ENCODE assay signal across 29 mouse cellular contexts in genomic region chr10:84940356-84940755, GRCm38 (mm10).
"Had no signal": no experiment of that assay in that cellular context is flagged by ENCODE, and none has a peak within 500 bp of the region (broad histone marks: within the 10 kb centered on the region; RNA-seq: fewer than 3 reads in every experiment).

No protein-coding gene starts in this region.

- H3K4me3 ChIP-seq: heart, embryonic 12.5 days; heart, embryonic 13.5 days; heart, embryonic 15.5 days; hindbrain, embryonic 10.5 days; hindbrain, embryonic 12.5 days; hindbrain, embryonic 13.5 days; hindbrain, embryonic 15.5 days; intestine, embryonic 15.5 days; kidney, embryonic 15.5 days; layer of hippocampus, adult 2 months; left cerebral cortex, adult 2 months had no signal

- H3K27ac ChIP-seq: heart, embryonic 13.5 days; heart, embryonic 15.5 days; hindbrain, embryonic 10.5 days; hindbrain, embryonic 12.5 days; hindbrain, embryonic 13.5 days; hindbrain, embryonic 14.5 days; hindbrain, embryonic 15.5 days; hindbrain, postnatal 0 days; intestine, embryonic 15.5 days; kidney, embryonic 15.5 days; kidney, postnatal 0 days; layer of hippocampus, adult 2 months; left cerebral cortex, adult 2 months had no signal

- DNase-seq: heart, postnatal 10 days; heart, postnatal 14 days; heart, postnatal 36 days; kidney, adult 11 months; kidney, adult 18-20 months; kidney, adult 2 months; kidney, adult 8-10 months; kidney, adult 9 months; kidney, postnatal 10 days; kidney, postnatal 14 days; kidney, postnatal 25 days; kidney, postnatal 36 days; kidney, postnatal 4 days; layer of hippocampus, adult 9-11 months; layer of hippocampus, postnatal 36 days had no signal
